Mouse (Mus musculus): Measurements from ENCODE around the gene Gas1. TPM values are rescaled to one million over a fixed set of nuclear protein-coding genes. Genes with fewer than 3 reads are reported as not detected.

Gene Gas1
- polyA plus RNA-seq (2015; fragmentation: Nextera tagmentation; extraction: Ambion mirVana), result 188 and 209 TPM in 2 replicates

GRCm38 (mm10) chr13:60177106-60177796, at the start of gene Gas1:
Gas1 (minus strand) TSS chr13:60177365.
- no peaks in the 10 kb centered on the region for H3K27me3 ChIP-seq
- ATAC-seq (ENCODE audit: insufficient number of reproducible peaks, insufficient read depth, low FRiP score, low TSS enrichment, low read depth), result peak; percentile 94
- under 1% methylated on average over 59 of the region's 59 CpGs for WGBS
- H3K36me3 ChIP-seq, result peaks cover 13% of the 10 kb centered on the region
- H3K4me1 ChIP-seq, result peaks cover 26% of the 10 kb centered on the region
- peak within 1 kb of the TSS; percentile 99 for H3K4me3 ChIP-seq
- peak within 1 kb of the TSS; percentile 99 for H3K9ac ChIP-seq
- H3K27ac ChIP-seq, result peak within 1 kb of the TSS; percentile 100
- H3K9me3 ChIP-seq, result no peaks in the 10 kb centered on the region
- peak within 1 kb of the TSS; percentile 63 for H3K4me2 ChIP-seq

- Histone ChIP-seq H3K36me3 (no peaks in the 10 kb centered on the region), H3K4me1 (peaks cover 47% of the 10 kb centered on the region), H3K4me3 (peak overlapping the region; percentile 7; the same call in 1 of the 2 replicates), H3K4me2 (peak overlapping the region; percentile 42), H3K9ac (0 out of 2 replicates have a peak overlapping the region, but pooled peaks have one; percentile 21), H3K27ac (peak overlapping the region; percentile 96), H3K27me3 (no peaks in the 10 kb centered on the region), H3K9me3 (no peaks in the 10 kb centered on the region)
- 5% methylated on average over 9 of the region's 9 CpGs for WGBS
- ATAC-seq (ENCODE audit: insufficient number of reproducible peaks, insufficient read depth, low FRiP score, low TSS enrichment, low read depth), result peak; percentile 82
These were observed 49.2 kb upstream of the Gas1 start for GRCm38 (mm10) chr13:60226251-60226836.

GRCm38 (mm10) chr13:60225736-60226135, 48.6 kb upstream of the Gas1 start:
- peak overlapping the region; percentile 42 for H3K4me2 ChIP-seq
- ATAC-seq (ENCODE audit: insufficient number of reproducible peaks, insufficient read depth, low FRiP score, low TSS enrichment, low read depth), result no peak
- H3K4me1 ChIP-seq, result peaks cover 44% of the 10 kb centered on the region
- no peaks in the 10 kb centered on the region for H3K36me3 ChIP-seq
- 34% methylated on average over 1 of the region's 1 CpGs for WGBS
- no peak overlapping the region; the same call in 1 of the 2 replicates for H3K4me3 ChIP-seq
- H3K27ac ChIP-seq, result peak overlapping the region; percentile 96
- H3K9ac ChIP-seq, result 0 out of 2 replicates have a peak overlapping the region, but pooled peaks have one; percentile 21
- H3K27me3 ChIP-seq, result no peaks in the 10 kb centered on the region
- H3K9me3 ChIP-seq, result no peaks in the 10 kb centered on the region

GRCm38 (mm10) chr13:60225276-60225675, 48.1 kb upstream of the Gas1 start:
- H3K4me1 ChIP-seq, result peaks cover 40% of the 10 kb centered on the region
- no peak for ATAC-seq (ENCODE audit: insufficient number of reproducible peaks, insufficient read depth, low FRiP score, low TSS enrichment, low read depth)
- 90% methylated on average over 5 of the region's 5 CpGs for WGBS

GRCm38 (mm10) chr13:60223797-60224196, 46.6 kb upstream of the Gas1 start:
- no peak overlapping the region for H3K9ac ChIP-seq
- H3K36me3 ChIP-seq, result no peaks in the 10 kb centered on the region
- WGBS, result 75% methylated on average over 2 of the region's 2 CpGs
- no peaks in the 10 kb centered on the region for H3K9me3 ChIP-seq
- H3K27ac ChIP-seq, result no peak overlapping the region
- H3K4me1 ChIP-seq, result peaks cover 39% of the 10 kb centered on the region
- no peak for ATAC-seq (ENCODE audit: insufficient number of reproducible peaks, insufficient read depth, low FRiP score, low TSS enrichment, low read depth)
- no peak overlapping the region for H3K4me2 ChIP-seq
- H3K27me3 ChIP-seq, result no peaks in the 10 kb centered on the region
- H3K4me3 ChIP-seq, result no peak overlapping the region

More at GRCm38 (mm10) chr13:60225276-60225675, 48.1 kb upstream of the Gas1 start:
- Histone ChIP-seq H3K9ac (no peak overlapping the region), H3K36me3 (no peaks in the 10 kb centered on the region), H3K27ac (peak overlapping the region; percentile 96; the same call in 1 of the 2 replicates), H3K4me3 (no peak overlapping the region), H3K4me2 (no peak overlapping the region), H3K27me3 (no peaks in the 10 kb centered on the region), H3K9me3 (no peaks in the 10 kb centered on the region)

- Histone ChIP-seq H3K9ac (no peak overlapping the region), H3K4me1 (peaks cover 28% of the 10 kb centered on the region), H3K27me3 (no peaks in the 10 kb centered on the region), H3K27ac (peak overlapping the region; percentile 80), H3K4me3 (no peak overlapping the region), H3K9me3 (no peaks in the 10 kb centered on the region), H3K4me2 (peak overlapping the region; percentile 11; the same call in 1 of the 2 replicates), H3K36me3 (no peaks in the 10 kb centered on the region)
- ATAC-seq (ENCODE audit: insufficient number of reproducible peaks, insufficient read depth, low FRiP score, low TSS enrichment, low read depth), result no peak
- WGBS, result 46% methylated on average over 11 of the region's 11 CpGs
These were observed 45.2 kb upstream of the Gas1 start for GRCm38 (mm10) chr13:60222336-60222735.

GRCm38 (mm10) chr13:60213896-60214295, 36.7 kb upstream of the Gas1 start:
- H3K4me3 ChIP-seq, result no peak overlapping the region
- H3K9me3 ChIP-seq, result no peaks in the 10 kb centered on the region
- H3K27ac ChIP-seq, result no peak overlapping the region
- H3K36me3 ChIP-seq, result no peaks in the 10 kb centered on the region
- H3K9ac ChIP-seq, result no peak overlapping the region
- no peak for ATAC-seq (ENCODE audit: insufficient number of reproducible peaks, insufficient read depth, low FRiP score, low TSS enrichment, low read depth)
- WGBS, result 82% methylated on average over 7 of the region's 7 CpGs
- no peaks in the 10 kb centered on the region for H3K27me3 ChIP-seq
- H3K4me1 ChIP-seq, result 0 out of 2 replicates have a peak, but pooled peaks cover 3% of the 10 kb centered on the region
- H3K4me2 ChIP-seq, result no peak overlapping the region

GRCm38 (mm10) chr13:60207135-60207601, 30.0 kb upstream of the Gas1 start:
- H3K4me2 ChIP-seq, result no peak overlapping the region
- no peak overlapping the region for H3K4me3 ChIP-seq
- no peak overlapping the region for H3K27ac ChIP-seq
- no peaks in the 10 kb centered on the region for H3K4me1 ChIP-seq
- H3K9me3 ChIP-seq, result no peaks in the 10 kb centered on the region; the same call in 1 of the 2 replicates
- no peak for ATAC-seq (ENCODE audit: insufficient number of reproducible peaks, insufficient read depth, low FRiP score, low TSS enrichment, low read depth)
- no peak overlapping the region for H3K9ac ChIP-seq
- 90% methylated on average over 6 of the region's 6 CpGs for WGBS
- H3K36me3 ChIP-seq, result no peaks in the 10 kb centered on the region
- no peaks in the 10 kb centered on the region for H3K27me3 ChIP-seq

GRCm38 (mm10) chr13:60204746-60205145, 27.6 kb upstream of the Gas1 start:
- 91% methylated on average over 6 of the region's 6 CpGs for WGBS
- no peak for ATAC-seq (ENCODE audit: insufficient number of reproducible peaks, insufficient read depth, low FRiP score, low TSS enrichment, low read depth)
- H3K27me3 ChIP-seq, result no peaks in the 10 kb centered on the region

GRCm38 (mm10) chr13:60193273-60193672, 16.1 kb upstream of the Gas1 start:
- WGBS, result 25% methylated on average over 6 of the region's 6 CpGs
- H3K4me3 ChIP-seq, result no peak overlapping the region
- peak overlapping the region; percentile 24; the same call in 1 of the 2 replicates for H3K4me2 ChIP-seq
- H3K27ac ChIP-seq, result peak overlapping the region; percentile 19; the same call in 1 of the 2 replicates
- no peaks in the 10 kb centered on the region for H3K9me3 ChIP-seq
- H3K27me3 ChIP-seq, result no peaks in the 10 kb centered on the region
- no peak overlapping the region for H3K9ac ChIP-seq
- peaks cover 18% of the 10 kb centered on the region for H3K4me1 ChIP-seq
- ATAC-seq (ENCODE audit: insufficient number of reproducible peaks, insufficient read depth, low FRiP score, low TSS enrichment, low read depth), result no peak
- H3K36me3 ChIP-seq, result no peaks in the 10 kb centered on the region

More at GRCm38 (mm10) chr13:60204746-60205145, 27.6 kb upstream of the Gas1 start:
- Histone ChIP-seq H3K4me3 (no peak overlapping the region), H3K4me1 (no peaks in the 10 kb centered on the region), H3K4me2 (no peak overlapping the region), H3K27ac (no peak overlapping the region), H3K9ac (no peak overlapping the region), H3K9me3 (no peaks in the 10 kb centered on the region; the same call in 1 of the 2 replicates), H3K36me3 (no peaks in the 10 kb centered on the region)

GRCm38 (mm10) chr13:60189923-60190322, 12.8 kb upstream of the Gas1 start:
- Histone ChIP-seq H3K9ac (no peak overlapping the region), H3K4me3 (no peak overlapping the region), H3K36me3 (no peaks in the 10 kb centered on the region), H3K27ac (no peak overlapping the region), H3K27me3 (no peaks in the 10 kb centered on the region), H3K4me1 (peaks cover 18% of the 10 kb centered on the region), H3K9me3 (no peaks in the 10 kb centered on the region), H3K4me2 (no peak overlapping the region)
- WGBS, result 71% methylated on average over 10 of the region's 10 CpGs
- ATAC-seq (ENCODE audit: insufficient number of reproducible peaks, insufficient read depth, low FRiP score, low TSS enrichment, low read depth), result no peak

Data from embryonic facial prominence, embryonic 13.5 days (tissue).